Mouse (Mus musculus): ENCODE measurements around the gene Mtmr4. TPM values are rescaled to one million over a fixed set of nuclear protein-coding genes. Genes with fewer than 3 reads are reported as not detected.

Mtmr4 gene
- polyA plus RNA-seq, 1 experiment from 2014 or later, result 26.1 TPM

DNA sequence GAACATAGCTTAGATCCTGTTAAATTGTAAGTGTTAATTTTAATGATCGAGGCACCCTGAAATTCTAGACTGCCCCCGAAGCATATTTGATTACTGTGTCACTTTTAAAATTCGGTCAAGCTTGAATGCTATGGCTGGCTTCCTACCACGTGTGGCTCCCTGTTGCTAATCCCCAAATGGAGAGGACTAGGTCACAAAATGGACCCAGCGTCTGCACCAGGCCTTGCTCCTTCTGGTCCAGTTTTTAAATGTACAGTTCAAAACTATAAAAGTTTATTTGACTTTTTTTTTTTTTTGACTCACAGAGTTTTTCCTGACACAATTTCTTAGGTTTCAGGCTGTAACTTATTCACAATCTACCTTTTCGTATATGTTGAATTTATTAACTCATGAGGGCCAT, 73.3 kb downstream of the Mtmr4 start:
- Histone ChIP-seq H3K9ac (ENCODE audit: low read depth, low read length) (peak overlapping the region; percentile 60), H3K9me3 (ENCODE audit: control insufficient read depth, low read length) (no peaks in the 10 kb centered on the region), H3K27ac (ENCODE audit: low read length) (no peak overlapping the region), H3K27me3 (replicated peaks; ENCODE audit: control insufficient read depth, insufficient read depth, low read length) (no peaks in the 10 kb centered on the region), H3K4me2 (ENCODE audit: low read depth, low read length) (peak overlapping the region; percentile 16; the same call in 1 of the 2 replicates), H3K4me1 (ENCODE audit: control insufficient read depth, insufficient read depth, low read length) (no peaks in the 10 kb centered on the region), H3K4me3 (ENCODE audit: low read length) (peak overlapping the region; percentile 40), H3K36me3 (ENCODE audit: control insufficient read depth, insufficient read depth, low read length) (no peaks in the 10 kb centered on the region)
- ATAC-seq, result no peak
- WGBS, result 55% methylated on average over 6 of the region's 6 CpGs

DNA sequence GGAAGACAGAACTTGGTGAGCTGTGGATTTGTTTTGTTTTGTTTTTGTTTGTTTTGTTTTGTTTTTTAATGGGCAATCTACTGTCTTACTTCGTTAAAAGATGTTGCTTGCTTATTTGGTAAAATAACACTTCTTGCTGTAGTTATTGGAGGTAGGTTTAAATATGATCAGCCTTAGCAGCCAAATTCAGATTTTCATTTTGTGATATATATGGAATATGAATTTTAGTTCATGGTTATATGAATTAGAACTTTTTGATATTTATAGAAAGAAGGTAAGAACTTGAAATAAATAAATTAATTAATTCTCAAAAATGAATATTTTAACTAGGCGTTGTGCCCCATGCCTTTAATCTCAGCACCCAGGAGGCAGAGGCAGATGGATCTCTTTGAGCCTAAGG, 73.7 kb downstream of the Mtmr4 start:
- Histone ChIP-seq H3K27me3 (replicated peaks; ENCODE audit: control insufficient read depth, insufficient read depth, low read length) (no peaks in the 10 kb centered on the region), H3K36me3 (ENCODE audit: control insufficient read depth, insufficient read depth, low read length) (no peaks in the 10 kb centered on the region), H3K9ac (ENCODE audit: low read depth, low read length) (peak overlapping the region; percentile 69), H3K4me3 (ENCODE audit: low read length) (peak overlapping the region; percentile 49), H3K4me2 (ENCODE audit: low read depth, low read length) (peak overlapping the region; percentile 43), H3K27ac (ENCODE audit: low read length) (no peak overlapping the region), H3K4me1 (ENCODE audit: control insufficient read depth, insufficient read depth, low read length) (no peaks in the 10 kb centered on the region), H3K9me3 (ENCODE audit: control insufficient read depth, low read length) (no peaks in the 10 kb centered on the region)
- ATAC-seq, result no peak
- 53% methylated on average over 2 of the region's 2 CpGs for WGBS

Other genes starting within 250 kb of the Mtmr4 start
- gene Ppm1e, start 233.1 kb upstream of the Mtmr4 start, polyA plus RNA-seq (2015; fragmentation: Nextera tagmentation; extraction: Ambion mirVana), result 1.4 and 1.5 TPM in 2 replicates
- 4.7 and 5.3 TPM in 2 replicates for gene Rad51c, start 187.2 kb upstream of the Mtmr4 start, polyA plus RNA-seq (2015; fragmentation: Nextera tagmentation; extraction: Ambion mirVana)
- gene Tex14, start 187.1 kb upstream of the Mtmr4 start, polyA plus RNA-seq (2015; fragmentation: Nextera tagmentation; extraction: Ambion mirVana), result 0.53 and 0.70 TPM in 2 replicates
- gene Gm11492, start 25.5 kb upstream of the Mtmr4 start, polyA plus RNA-seq (2015; fragmentation: Nextera tagmentation; extraction: Ambion mirVana), result not detected in 2 replicates
- 30.6 and 31.4 TPM in 2 replicates for gene Sept4, start 23.3 kb upstream of the Mtmr4 start, polyA plus RNA-seq (2015; fragmentation: Nextera tagmentation; extraction: Ambion mirVana)
- gene Hsf5, start 25.0 kb downstream of the Mtmr4 start, polyA plus RNA-seq (2015; fragmentation: Nextera tagmentation; extraction: Ambion mirVana), result 0.15 and 0.17 TPM in 2 replicates
- gene Rnf43, start 70.6 kb downstream of the Mtmr4 start, polyA plus RNA-seq (2015; fragmentation: Nextera tagmentation; extraction: Ambion mirVana), result 11.2 and 12.4 TPM in 2 replicates
- gene Supt4a, start 145.4 kb downstream of the Mtmr4 start, polyA plus RNA-seq (2015; fragmentation: Nextera tagmentation; extraction: Ambion mirVana), result 108 and 111 TPM in 2 replicates
- gene Tspoap1, start 168.4 kb downstream of the Mtmr4 start, polyA plus RNA-seq (2015; fragmentation: Nextera tagmentation; extraction: Ambion mirVana), result 0.83 and 1.2 TPM in 2 replicates
- 1.8 and 6.1 TPM in 2 replicates for gene Mpo, start 201.4 kb downstream of the Mtmr4 start, polyA plus RNA-seq (2015; fragmentation: Nextera tagmentation; extraction: Ambion mirVana)
- 0.04 TPM in 1 of 2 replicates, not detected in the other for gene Lpo, start 236.1 kb downstream of the Mtmr4 start, polyA plus RNA-seq (2015; fragmentation: Nextera tagmentation; extraction: Ambion mirVana)

All from intestine, embryonic 16.5 days (tissue).